Mouse (Mus musculus): ENCODE measurements around the gene Kif26a.

The Kif26a gene

DNA sequence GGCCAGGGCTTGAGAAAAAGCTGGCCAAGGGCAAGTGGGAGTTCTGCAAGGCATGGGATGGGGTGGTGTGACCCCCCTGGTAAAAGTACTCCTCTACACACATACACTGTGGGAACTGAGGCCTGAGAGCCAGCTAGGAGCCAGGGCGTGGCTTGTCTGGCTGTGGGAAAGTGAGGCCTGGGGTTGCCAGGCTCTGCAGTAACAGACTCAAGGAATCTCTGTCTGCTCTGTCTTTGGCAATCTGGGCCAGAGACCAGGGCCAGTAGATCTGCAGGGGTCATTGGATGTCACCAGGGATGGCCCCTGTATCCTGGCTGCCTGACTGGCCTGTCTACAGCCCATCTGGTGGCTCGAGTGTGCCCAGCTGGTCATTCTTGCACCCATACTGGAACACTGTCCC lies 61.2 kb downstream of the Kif26a start:
- Histone ChIP-seq H3K27me3 (ENCODE audit: control insufficient read depth, insufficient read depth, low read length, poor library complexity, severe bottlenecking) (no peaks in the 10 kb centered on the region), H3K36me3 (ENCODE audit: control insufficient read depth, insufficient read depth, low read length, poor library complexity, severe bottlenecking) (no peaks in the 10 kb centered on the region)
- DNase-seq (ENCODE audit: low read depth, low spot score) = no peak

GRCm38 (mm10) chr12:112207734-112208133 lies 61.7 kb downstream of the Kif26a start:
- Histone ChIP-seq H3K27me3 (ENCODE audit: control insufficient read depth, insufficient read depth, low read length, poor library complexity, severe bottlenecking) (no peaks in the 10 kb centered on the region), H3K36me3 (ENCODE audit: control insufficient read depth, insufficient read depth, low read length, poor library complexity, severe bottlenecking) (no peaks in the 10 kb centered on the region)
- DNase-seq (ENCODE audit: low read depth, low spot score) = no peak

GRCm38 (mm10) chr12:112210622-112211021 lies 64.6 kb downstream of the Kif26a start:
- Histone ChIP-seq H3K36me3 (ENCODE audit: control insufficient read depth, insufficient read depth, low read length, poor library complexity, severe bottlenecking) (no peaks in the 10 kb centered on the region), H3K27me3 (ENCODE audit: control insufficient read depth, insufficient read depth, low read length, poor library complexity, severe bottlenecking) (no peaks in the 10 kb centered on the region)
- DNase-seq (ENCODE audit: low read depth, low spot score) = no peak

- Histone ChIP-seq H3K27me3 (ENCODE audit: control insufficient read depth, insufficient read depth, low read length, poor library complexity, severe bottlenecking) (no peaks in the 10 kb centered on the region), H3K36me3 (ENCODE audit: control insufficient read depth, insufficient read depth, low read length, poor library complexity, severe bottlenecking) (no peaks in the 10 kb centered on the region)
- DNase-seq (ENCODE audit: low read depth, low spot score) = no peak
Measured at GRCm38 (mm10) chr12:112214441-112214857, 68.4 kb downstream of the Kif26a start.

DNA sequence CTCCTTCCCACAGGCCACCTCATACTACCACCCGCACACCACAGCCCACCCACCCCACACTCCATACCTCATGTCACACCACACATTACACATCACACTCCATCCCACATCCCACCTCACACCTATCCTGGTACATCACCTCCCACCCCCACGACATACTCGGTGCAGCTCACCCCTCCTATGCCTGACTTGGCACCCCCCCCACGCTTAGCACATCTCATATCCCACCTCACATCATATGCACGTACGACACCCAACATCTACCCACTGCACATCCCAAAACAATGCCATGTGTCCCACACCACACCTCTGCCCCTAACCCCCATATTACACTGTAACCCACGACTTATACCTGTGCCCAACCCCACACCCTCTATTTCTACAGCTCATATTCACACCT lies 69.5 kb downstream of the Kif26a start:
- no peaks in the 10 kb centered on the region for H3K27me3 ChIP-seq (ENCODE audit: control insufficient read depth, insufficient read depth, low read length, poor library complexity, severe bottlenecking)
- no peaks in the 10 kb centered on the region for H3K36me3 ChIP-seq (ENCODE audit: control insufficient read depth, insufficient read depth, low read length, poor library complexity, severe bottlenecking)
- no peak for DNase-seq (ENCODE audit: low read depth, low spot score)

GRCm38 (mm10) chr12:112217021-112217420 lies 71.0 kb downstream of the Kif26a start:
- no peak for DNase-seq (ENCODE audit: low read depth, low spot score)
- no peaks in the 10 kb centered on the region for H3K27me3 ChIP-seq (ENCODE audit: control insufficient read depth, insufficient read depth, low read length, poor library complexity, severe bottlenecking)

DNA sequence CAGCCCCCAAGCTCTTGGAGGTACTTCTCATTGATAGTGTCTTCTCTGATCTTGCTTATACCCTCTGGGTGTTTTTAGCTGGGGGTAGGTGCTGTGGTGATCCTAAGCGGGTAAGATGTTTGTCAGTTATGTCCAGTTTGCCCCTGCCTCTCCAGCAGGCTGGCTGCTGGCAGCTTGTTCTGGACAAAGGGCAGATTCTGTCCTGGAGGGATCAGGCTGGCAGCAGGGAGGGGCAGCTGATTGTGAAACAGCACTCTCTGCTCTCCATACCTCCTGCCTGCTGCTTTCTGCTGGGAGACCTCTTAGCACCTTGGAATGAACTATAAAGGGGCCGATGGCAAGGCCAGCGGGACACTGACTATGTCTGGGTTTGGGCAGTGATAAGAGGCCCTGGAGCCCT lies 71.7 kb downstream of the Kif26a start:
- DNase-seq (ENCODE audit: low read depth, low spot score) = no peak
- no peaks in the 10 kb centered on the region for H3K27me3 ChIP-seq (ENCODE audit: control insufficient read depth, insufficient read depth, low read length, poor library complexity, severe bottlenecking)
- H3K36me3 ChIP-seq (ENCODE audit: control insufficient read depth, insufficient read depth, low read length, poor library complexity, severe bottlenecking) = no peaks in the 10 kb centered on the region

More at GRCm38 (mm10) chr12:112217021-112217420, 71.0 kb downstream of the Kif26a start:
- no peaks in the 10 kb centered on the region for H3K36me3 ChIP-seq (ENCODE audit: control insufficient read depth, insufficient read depth, low read length, poor library complexity, severe bottlenecking)

- Histone ChIP-seq H3K27me3 (ENCODE audit: control insufficient read depth, insufficient read depth, low read length, poor library complexity, severe bottlenecking) (no peaks in the 10 kb centered on the region), H3K36me3 (ENCODE audit: control insufficient read depth, insufficient read depth, low read length, poor library complexity, severe bottlenecking) (no peaks in the 10 kb centered on the region)
- DNase-seq (ENCODE audit: low read depth, low spot score) = no peak
Measured at GRCm38 (mm10) chr12:112221290-112221689, 75.3 kb downstream of the Kif26a start.

GRCm38 (mm10) chr12:112221754-112222439 lies 75.9 kb downstream of the Kif26a start:
- Histone ChIP-seq H3K36me3 (ENCODE audit: control insufficient read depth, insufficient read depth, low read length, poor library complexity, severe bottlenecking) (no peaks in the 10 kb centered on the region), H3K27me3 (ENCODE audit: control insufficient read depth, insufficient read depth, low read length, poor library complexity, severe bottlenecking) (no peaks in the 10 kb centered on the region)
- DNase-seq (ENCODE audit: low read depth, low spot score) = no peak

DNA sequence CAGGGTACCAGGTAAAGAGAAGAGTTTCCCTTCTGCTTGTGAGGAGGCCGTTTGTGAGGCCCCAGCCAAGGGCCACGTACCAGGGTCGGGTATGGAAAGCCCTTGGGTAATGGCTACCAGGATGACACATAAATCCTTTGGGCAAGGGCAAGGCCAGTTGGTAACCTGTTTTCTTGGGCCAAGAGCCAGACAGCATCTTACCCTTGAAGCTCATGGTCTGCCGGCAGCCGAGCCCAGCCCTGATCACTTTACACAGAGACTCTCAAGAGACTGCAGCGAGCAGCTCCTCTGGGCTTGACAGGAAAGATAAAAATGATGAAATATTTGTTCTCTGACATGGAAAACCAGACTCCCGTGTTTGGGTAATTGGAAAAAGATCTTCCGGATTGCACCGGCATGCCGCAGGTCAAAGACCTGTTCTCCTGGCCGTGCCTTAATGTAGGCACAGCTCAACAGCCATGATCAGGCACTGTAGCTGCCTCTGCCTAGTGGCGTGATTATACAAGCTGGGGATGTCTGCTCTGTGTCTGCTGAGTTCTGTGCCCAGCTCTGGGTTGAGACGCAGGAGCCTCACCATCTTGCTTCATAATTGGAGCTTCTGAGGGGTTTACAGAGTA lies 77.8 kb downstream of the Kif26a start:
- Histone ChIP-seq H3K36me3 (ENCODE audit: control insufficient read depth, insufficient read depth, low read length, poor library complexity, severe bottlenecking) (no peaks in the 10 kb centered on the region), H3K27me3 (ENCODE audit: control insufficient read depth, insufficient read depth, low read length, poor library complexity, severe bottlenecking) (no peaks in the 10 kb centered on the region)
- DNase-seq (ENCODE audit: low read depth, low spot score) = no peak

DNA sequence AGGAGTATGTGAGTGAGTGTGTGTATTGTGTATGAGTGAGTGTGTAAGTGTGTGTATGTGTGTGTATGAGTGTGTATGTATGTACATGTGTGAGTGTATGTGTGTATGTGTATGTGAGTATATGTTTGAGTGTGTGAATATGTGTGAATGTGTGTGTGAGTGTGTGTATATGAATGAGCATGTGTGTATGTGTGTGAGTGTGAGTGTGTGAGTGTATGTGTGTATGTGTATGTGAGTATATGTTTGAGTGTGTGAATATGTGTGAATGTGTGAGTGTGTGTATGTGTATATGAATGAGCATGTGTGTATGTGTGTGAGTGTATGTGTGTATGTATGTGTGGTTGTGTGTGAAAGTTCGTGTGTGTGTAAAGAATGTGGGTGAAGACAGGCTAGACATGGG lies 80.2 kb downstream of the Kif26a start:
- Histone ChIP-seq H3K36me3 (ENCODE audit: control insufficient read depth, insufficient read depth, low read length, poor library complexity, severe bottlenecking) (no peaks in the 10 kb centered on the region), H3K27me3 (ENCODE audit: control insufficient read depth, insufficient read depth, low read length, poor library complexity, severe bottlenecking) (no peaks in the 10 kb centered on the region)

GRCm38 (mm10) chr12:112226656-112227055 lies 80.6 kb downstream of the Kif26a start:
- no peak for DNase-seq (ENCODE audit: low read depth, low spot score)
- Histone ChIP-seq H3K36me3 (ENCODE audit: control insufficient read depth, insufficient read depth, low read length, poor library complexity, severe bottlenecking) (no peaks in the 10 kb centered on the region), H3K27me3 (ENCODE audit: control insufficient read depth, insufficient read depth, low read length, poor library complexity, severe bottlenecking) (no peaks in the 10 kb centered on the region)

More for the DNA sequence above, 80.2 kb downstream of the Kif26a start:
- no peak for DNase-seq (ENCODE audit: low read depth, low spot score)

GRCm38 (mm10) chr12:112229084-112229483 lies 83.1 kb downstream of the Kif26a start:
- Histone ChIP-seq H3K36me3 (ENCODE audit: control insufficient read depth, insufficient read depth, low read length, poor library complexity, severe bottlenecking) (no peaks in the 10 kb centered on the region), H3K27me3 (ENCODE audit: control insufficient read depth, insufficient read depth, low read length, poor library complexity, severe bottlenecking) (no peaks in the 10 kb centered on the region)
- DNase-seq (ENCODE audit: low read depth, low spot score) = no peak

- H3K27me3 ChIP-seq (ENCODE audit: control insufficient read depth, insufficient read depth, low read length, poor library complexity, severe bottlenecking) = no peaks in the 10 kb centered on the region
- no peak for DNase-seq (ENCODE audit: low read depth, low spot score)
- no peaks in the 10 kb centered on the region for H3K36me3 ChIP-seq (ENCODE audit: control insufficient read depth, insufficient read depth, low read length, poor library complexity, severe bottlenecking)
Measured at GRCm38 (mm10) chr12:112230196-112230595, 84.2 kb downstream of the Kif26a start.

Data from splenic B cell, adult 2 months (primary cell).